ENCODE assay signal across 19 mouse cellular contexts in the genomic region with DNA sequence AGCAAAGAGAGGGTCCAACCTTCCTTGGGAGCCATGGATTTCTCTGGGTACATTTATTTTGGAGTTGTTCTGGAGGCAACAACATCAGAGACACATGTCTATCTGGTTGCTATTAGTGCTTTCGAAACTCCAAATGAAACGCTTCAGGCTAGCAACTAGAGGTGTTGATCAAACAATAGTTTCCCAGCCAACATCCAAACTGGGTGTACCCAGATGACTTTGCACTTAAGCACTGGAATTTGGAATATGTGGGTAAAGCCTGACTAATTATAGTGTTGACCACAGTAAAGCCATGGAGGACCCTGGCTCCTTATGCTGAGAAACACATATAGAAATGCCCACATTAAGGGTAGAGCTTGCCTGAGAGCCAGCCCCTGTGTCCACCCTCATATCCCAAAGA.
A peak's percentile ranks its signal among the peaks of the same experiment; 100 is the strongest.
DNase-seq lines count a peak whose midpoint lies in the region; ATAC-seq and TF ChIP-seq lines count a peak whose summit lies in the region.
"Had no signal": no experiment of that assay in that cellular context is flagged by ENCODE, and none has a peak within 500 bp of the region (broad histone marks: within the 10 kb centered on the region; RNA-seq: fewer than 3 reads in every experiment).

No protein-coding gene starts in this region.

- H3K9me3 ChIP-seq in limb, embryonic 14.5 days (ENCODE audit: control insufficient read depth, low read length): no peaks in the 10 kb centered on the region
- H3K9me3 ChIP-seq in limb, embryonic 10.5 days (replicated peaks): no peaks in the 10 kb centered on the region
- H3K9me3 ChIP-seq: embryonic facial prominence, embryonic 15.5 days; limb, embryonic 13.5 days; neural tube, embryonic 13.5 days had no signal

- no peak overlapping the region for H3K27ac ChIP-seq in limb, embryonic 14.5 days (replicated peaks; ENCODE audit: low read depth, low read length)
- H3K27ac ChIP-seq in limb, embryonic 10.5 days: no peak overlapping the region
- H3K27ac ChIP-seq: embryonic facial prominence, embryonic 15.5 days; kidney, postnatal 0 days; limb, embryonic 13.5 days; neural tube, embryonic 13.5 days had no signal

- no peak overlapping the region for H3K4me3 ChIP-seq in limb, embryonic 14.5 days (replicated peaks; ENCODE audit: low read length)
- H3K4me3 ChIP-seq in limb, embryonic 10.5 days: no peak overlapping the region
- H3K4me3 ChIP-seq: embryonic facial prominence, embryonic 15.5 days; limb, embryonic 13.5 days; megakaryocyte, embryonic 14.5 days; neural tube, embryonic 13.5 days had no signal

- no peak for TF ChIP-seq POLR2A in limb, embryonic 14.5 days (IDR thresholded peaks at IDR 0.05; ENCODE audit: borderline replicate concordance, extremely low read depth, insufficient read depth, insufficient read length)

- no peaks in the 10 kb centered on the region for H3K27me3 ChIP-seq in limb, embryonic 14.5 days (ENCODE audit: control insufficient read depth, insufficient read depth, low read length)
- H3K27me3 ChIP-seq in limb, embryonic 10.5 days (ENCODE audit: low read depth, poor library complexity, severe bottlenecking): no peaks in the 10 kb centered on the region
- H3K27me3 ChIP-seq: embryonic facial prominence, embryonic 15.5 days; limb, embryonic 13.5 days; megakaryocyte, embryonic 14.5 days; neural tube, embryonic 13.5 days had no signal

- peak; percentile 8 for DNase-seq in limb, embryonic 14.5 days (ENCODE audit: low spot score)
- DNase-seq in limb, embryonic 10.5 days (ENCODE audit: low spot score): no peak
- peak; percentile 64 for DNase-seq in Muller cell, postnatal 12 days (ENCODE audit: inconsistent ontology term)
- DNase-seq in forelimb bud, embryonic 11.5 days (ENCODE audit: low read depth, low spot score): peak; percentile 6
- DNase-seq in lung, postnatal 10 days: peak; percentile 18
- no peak for DNase-seq in gastrocnemius, postnatal 4 days (ENCODE audit: low spot score in 2 of 2)
- DNase-seq in gastrocnemius, postnatal 14 days: no peak
- DNase-seq: adrenal gland, postnatal 36 days; cerebellum, adult 18-20 months; cerebellum, postnatal 25 days; gastrocnemius, postnatal 36 days; kidney, adult 18-20 months; midbrain, embryonic 14.5 days; thymus, postnatal 14 days had no signal

- WGBS in limb, embryonic 14.5 days: 71% methylated on average over 2 of the region's 2 CpGs
- 88% methylated on average over 2 of the region's 2 CpGs for WGBS in limb, embryonic 10.5 days

- H3K9ac ChIP-seq in limb, embryonic 14.5 days (ENCODE audit: low read depth, low read length, severe bottlenecking): no peak overlapping the region
- H3K9ac ChIP-seq: embryonic facial prominence, embryonic 15.5 days; limb, embryonic 13.5 days; neural tube, embryonic 13.5 days had no signal

- no peak overlapping the region for H3K4me2 ChIP-seq in limb, embryonic 14.5 days (replicated peaks; ENCODE audit: low read depth, low read length, severe bottlenecking)
- H3K4me2 ChIP-seq: embryonic facial prominence, embryonic 15.5 days; limb, embryonic 13.5 days; neural tube, embryonic 13.5 days had no signal

- no peak for ATAC-seq in limb, embryonic 14.5 days (ENCODE audit: low FRiP score, low read depth)

- H3K4me1 ChIP-seq in limb, embryonic 14.5 days (ENCODE audit: control insufficient read depth, insufficient read depth, low read length): peaks cover 6% of the 10 kb centered on the region
- H3K4me1 ChIP-seq in limb, embryonic 10.5 days: peaks cover 8% of the 10 kb centered on the region
- H3K4me1 ChIP-seq: megakaryocyte, embryonic 14.5 days; neural tube, embryonic 13.5 days had no signal

- intact Hi-C loops in gastrocnemius, postnatal 14 days (cut with DNase I; ENCODE audit: low total_unique reads): no loop called here

- no peaks in the 10 kb centered on the region for H3K36me3 ChIP-seq in limb, embryonic 14.5 days (ENCODE audit: control insufficient read depth, insufficient read depth, low read length)
- H3K36me3 ChIP-seq in limb, embryonic 10.5 days: no peaks in the 10 kb centered on the region
- H3K36me3 ChIP-seq: embryonic facial prominence, embryonic 15.5 days; limb, embryonic 13.5 days; neural tube, embryonic 13.5 days had no signal

Comparison
In these comparisons a context has a peak if more than half of its experiments do, and no peak if none do; other contexts are left out.
1. DNase-seq: peak in limb, embryonic 14.5 days (single experiment), Muller cell, postnatal 12 days (single experiment), forelimb bud, embryonic 11.5 days (single experiment) and lung, postnatal 10 days (single experiment); none in limb, embryonic 10.5 days (single experiment), gastrocnemius, postnatal 4 days (0 of 2) and gastrocnemius, postnatal 14 days (single experiment).